Mouse (Mus musculus): ENCODE measurements around the gene Lim2. TPM values are rescaled to one million over a fixed set of nuclear protein-coding genes. Genes with fewer than 3 reads are reported as not detected.
"Not testable (repeated sequence)": the region's sequence is repeated elsewhere in the genome, so short reads cannot be mapped to it uniquely, and the experiment has no call there.

The Lim2 gene
- 1.4 and 9.3 TPM in 2 replicates for polyA plus RNA-seq (2012; ENCODE audit: insufficient read depth, low replicate concordance)

DNA sequence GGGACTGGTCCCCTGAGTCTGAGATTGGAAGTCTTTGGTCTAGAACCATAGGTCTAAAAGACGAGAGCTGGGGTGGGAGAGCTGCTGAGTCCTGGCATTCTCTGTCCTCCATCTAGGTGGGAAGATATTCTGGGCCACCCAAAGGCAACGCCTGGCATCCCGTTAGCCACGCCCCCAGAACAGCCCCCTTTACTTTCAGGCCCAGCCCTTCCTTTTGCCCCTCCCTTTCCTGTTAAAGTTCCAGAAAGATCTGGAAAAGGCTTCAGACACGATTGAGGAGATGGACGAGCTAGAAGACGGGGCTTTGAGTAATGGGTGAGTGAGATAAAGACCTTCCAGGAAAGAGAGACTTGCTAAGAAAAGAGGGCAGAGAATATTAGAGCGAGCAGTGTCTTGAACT is at the start of gene Lim2:
TSS of gene Lim2 (plus strand) at position 265 of the 400 bp plus-strand sequence.
- Histone ChIP-seq H3K27me3 (replicated peaks) (no peaks in the 10 kb centered on the region), H3K36me3 (replicated peaks; ENCODE audit: low read length) (peaks cover 5% of the 10 kb centered on the region), H3K4me3 (replicated peaks) (peak within 1 kb of the TSS; percentile 78), H3K9me3 (peaks cover 5% of the 10 kb centered on the region; the same call in 1 of the 2 replicates), H3K4me1 (peaks cover 59% of the 10 kb centered on the region)
- TF ChIP-seq FLI1 (IDR thresholded peaks at IDR 0.05; ENCODE audit: low read length): no peak
- no peak for TF ChIP-seq GATA1 (IDR thresholded peaks at IDR 0.05; ENCODE audit: borderline replicate concordance, low read length)

- Histone ChIP-seq H3K27me3 (replicated peaks) (no peaks in the 10 kb centered on the region), H3K36me3 (replicated peaks; ENCODE audit: low read length) (peaks cover 2% of the 10 kb centered on the region), H3K9me3 (peaks cover 4% of the 10 kb centered on the region; the same call in 1 of the 2 replicates), H3K4me3 (replicated peaks) (no peak overlapping the region), H3K4me1 (peaks cover 26% of the 10 kb centered on the region)
- no peak for TF ChIP-seq FLI1 (IDR thresholded peaks at IDR 0.05; ENCODE audit: low read length)
- no peak for TF ChIP-seq GATA1 (IDR thresholded peaks at IDR 0.05; ENCODE audit: borderline replicate concordance, low read length)
Observed at GRCm38 (mm10) chr7:43378226-43378625, 49.2 kb upstream of the Lim2 start.

DNA sequence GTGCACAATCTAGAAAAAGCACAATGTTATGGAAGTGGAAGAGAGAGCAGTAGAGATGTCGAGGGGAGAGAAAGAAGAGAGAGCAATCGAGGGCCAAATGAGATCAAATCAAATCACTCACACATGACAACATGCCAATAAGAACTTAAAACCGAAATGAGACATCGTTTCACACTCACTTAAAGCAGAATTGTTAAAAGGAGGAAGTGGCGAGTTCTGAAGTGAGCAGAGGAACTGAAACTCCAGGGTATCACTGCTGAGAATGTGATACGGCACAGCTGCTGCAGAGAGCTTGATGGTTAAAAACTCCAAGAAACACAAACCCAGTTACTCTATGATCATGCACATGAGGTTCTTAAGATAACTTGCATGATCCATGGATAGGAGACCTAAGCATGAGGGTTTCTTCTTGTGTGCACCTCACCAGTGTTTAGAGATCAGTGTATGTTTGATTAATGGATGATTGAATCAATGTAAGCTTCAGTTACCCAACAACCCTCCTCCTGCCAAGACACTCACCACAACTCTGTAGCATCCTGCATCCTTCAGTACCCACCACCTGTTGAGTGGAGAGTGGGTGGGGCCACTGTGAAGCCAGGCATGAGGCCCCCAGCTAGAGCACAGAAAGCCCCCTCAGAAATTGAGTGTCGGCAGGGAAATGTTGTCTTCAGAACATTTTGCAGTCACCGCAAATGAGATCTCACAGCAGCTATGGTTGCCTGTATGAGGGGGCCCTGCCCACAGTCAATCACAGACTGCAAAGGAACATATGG is 34.9 kb upstream of the Lim2 start:
- H3K4me1 ChIP-seq: peaks cover 14% of the 10 kb centered on the region
- no peak overlapping the region for H3K4me3 ChIP-seq (replicated peaks)
- TF ChIP-seq GATA1 (IDR thresholded peaks at IDR 0.05; ENCODE audit: borderline replicate concordance, low read length): no peak
- TF ChIP-seq FLI1 (IDR thresholded peaks at IDR 0.05; ENCODE audit: low read length): no peak
- H3K36me3 ChIP-seq (replicated peaks; ENCODE audit: low read length): no peaks in the 10 kb centered on the region
- peaks cover 2% of the 10 kb centered on the region for H3K27me3 ChIP-seq (replicated peaks)
- no peaks in the 10 kb centered on the region; the same call in 1 of the 2 replicates for H3K9me3 ChIP-seq

GRCm38 (mm10) chr7:43399501-43399900 is 28.0 kb upstream of the Lim2 start:
- no peak overlapping the region for H3K4me3 ChIP-seq (replicated peaks)
- no peaks in the 10 kb centered on the region for H3K36me3 ChIP-seq (replicated peaks; ENCODE audit: low read length)
- TF ChIP-seq GATA1 (IDR thresholded peaks at IDR 0.05; ENCODE audit: borderline replicate concordance, low read length): no peak
- TF ChIP-seq FLI1 (IDR thresholded peaks at IDR 0.05; ENCODE audit: low read length): no peak

GRCm38 (mm10) chr7:43402718-43403117 is 24.8 kb upstream of the Lim2 start:
- Histone ChIP-seq H3K36me3 (replicated peaks; ENCODE audit: low read length) (no peaks in the 10 kb centered on the region), H3K4me3 (replicated peaks) (no peak overlapping the region), H3K9me3 (no peaks in the 10 kb centered on the region; the same call in 1 of the 2 replicates), H3K4me1 (peaks cover 13% of the 10 kb centered on the region), H3K27me3 (replicated peaks) (no peaks in the 10 kb centered on the region)
- TF ChIP-seq FLI1 (IDR thresholded peaks at IDR 0.05; ENCODE audit: low read length) (no peak), GATA1 (IDR thresholded peaks at IDR 0.05; ENCODE audit: borderline replicate concordance, low read length) (no peak)

More at GRCm38 (mm10) chr7:43399501-43399900, 28.0 kb upstream of the Lim2 start:
- peaks cover 2% of the 10 kb centered on the region for H3K27me3 ChIP-seq (replicated peaks)
- no peaks in the 10 kb centered on the region; the same call in 1 of the 2 replicates for H3K9me3 ChIP-seq
- peaks cover 14% of the 10 kb centered on the region; the same call in 1 of the 2 replicates for H3K4me1 ChIP-seq

DNA sequence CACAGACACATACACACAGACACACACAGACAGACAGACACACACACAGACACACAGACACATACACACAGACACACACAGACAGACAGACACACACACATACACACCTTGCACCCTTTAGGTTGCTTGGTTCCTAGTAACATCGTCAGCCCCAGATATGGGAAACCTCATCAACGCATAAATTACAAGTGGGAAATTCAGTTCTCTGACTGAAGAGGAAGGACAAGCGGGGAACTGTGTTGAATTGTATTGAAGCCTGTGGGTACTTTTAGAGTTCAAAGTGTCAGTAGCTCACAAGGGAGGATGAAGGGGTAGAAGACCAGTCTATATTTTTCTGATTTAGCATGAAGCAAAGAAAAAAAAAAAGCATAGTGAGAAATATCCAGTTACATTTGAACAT is 19.9 kb upstream of the Lim2 start:
- peaks cover 36% of the 10 kb centered on the region for H3K4me1 ChIP-seq
- peaks cover 15% of the 10 kb centered on the region for H3K27me3 ChIP-seq (replicated peaks)
- H3K36me3 ChIP-seq (replicated peaks; ENCODE audit: low read length): no peaks in the 10 kb centered on the region
- H3K9me3 ChIP-seq: no peaks in the 10 kb centered on the region; the same call in 1 of the 2 replicates
- no peak overlapping the region for H3K4me3 ChIP-seq (replicated peaks)
- TF ChIP-seq GATA1 (IDR thresholded peaks at IDR 0.05; ENCODE audit: borderline replicate concordance, low read length) (no peak), FLI1 (IDR thresholded peaks at IDR 0.05; ENCODE audit: low read length) (no peak)

DNA sequence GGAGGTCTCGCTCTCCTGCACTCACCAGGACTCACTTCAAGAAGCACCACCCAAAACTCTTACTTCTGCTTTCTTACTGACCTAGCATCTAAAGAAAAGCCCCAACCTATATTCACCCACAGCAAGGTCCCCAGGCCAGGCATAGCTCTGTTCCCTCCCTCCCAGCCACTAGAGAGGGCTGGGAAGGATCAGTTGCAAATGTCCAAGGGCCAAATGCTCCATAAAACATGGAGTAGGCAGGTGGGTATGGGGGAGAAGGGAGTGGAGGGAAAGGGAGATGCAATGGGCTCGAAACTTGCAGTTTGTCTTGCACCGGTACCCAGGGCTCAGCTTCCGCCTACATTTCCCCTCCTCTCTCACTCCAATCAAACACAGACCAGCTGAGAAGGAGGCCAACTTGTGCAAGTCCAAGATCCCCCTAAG is 19.3 kb upstream of the Lim2 start, which contains the start of gene Siglecg:
TSS of gene Siglecg (plus strand) at position 74 of the 423 bp plus-strand sequence.
- Histone ChIP-seq H3K9me3 (no peaks in the 10 kb centered on the region; the same call in 1 of the 2 replicates), H3K4me3 (replicated peaks) (peak within 1 kb of the TSS; percentile 64), H3K4me1 (peaks cover 36% of the 10 kb centered on the region)

GRCm38 (mm10) chr7:43409084-43409483 is 18.4 kb upstream of the Lim2 start:
- Histone ChIP-seq H3K4me1 (peaks cover 43% of the 10 kb centered on the region), H3K36me3 (replicated peaks; ENCODE audit: low read length) (no peaks in the 10 kb centered on the region), H3K4me3 (replicated peaks) (no peak overlapping the region), H3K9me3 (no peaks in the 10 kb centered on the region; the same call in 1 of the 2 replicates), H3K27me3 (replicated peaks) (peaks cover 15% of the 10 kb centered on the region)
- TF ChIP-seq GATA1 (IDR thresholded peaks at IDR 0.05; ENCODE audit: borderline replicate concordance, low read length): no peak
- no peak for TF ChIP-seq FLI1 (IDR thresholded peaks at IDR 0.05; ENCODE audit: low read length)

More for the DNA sequence above, 19.3 kb upstream of the Lim2 start, which contains the start of gene Siglecg:
- Histone ChIP-seq H3K27me3 (replicated peaks) (peaks cover 15% of the 10 kb centered on the region), H3K36me3 (replicated peaks; ENCODE audit: low read length) (no peaks in the 10 kb centered on the region)
- no peak for TF ChIP-seq FLI1 (IDR thresholded peaks at IDR 0.05; ENCODE audit: low read length)
- no peak for TF ChIP-seq GATA1 (IDR thresholded peaks at IDR 0.05; ENCODE audit: borderline replicate concordance, low read length)

DNA sequence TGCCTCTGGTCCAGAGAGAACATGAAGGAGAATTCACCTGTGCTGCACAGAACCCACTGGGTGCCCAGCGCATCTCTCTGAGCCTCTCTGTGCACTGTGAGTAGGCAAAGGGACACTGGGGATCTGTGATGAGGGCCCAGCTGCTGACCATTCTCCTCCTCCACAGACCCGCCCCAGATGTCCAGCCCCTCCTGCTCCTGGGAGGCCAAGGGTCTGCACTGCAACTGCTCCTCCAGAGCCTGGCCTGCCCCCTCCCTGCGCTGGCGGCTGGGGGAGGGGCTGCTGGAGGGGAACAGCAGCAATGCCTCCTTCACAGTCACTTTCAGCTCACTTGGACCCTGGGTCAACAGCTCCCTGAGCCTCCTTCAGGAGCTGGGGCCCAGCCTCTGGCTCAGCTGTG is 15.7 kb upstream of the Lim2 start:
- H3K36me3 ChIP-seq (replicated peaks; ENCODE audit: low read length); H3K4me3 ChIP-seq (replicated peaks); H3K9me3 ChIP-seq: not testable (repeated sequence)
- H3K27me3 ChIP-seq (replicated peaks): peaks cover 15% of the 10 kb centered on the region
- H3K4me1 ChIP-seq: peaks cover 55% of the 10 kb centered on the region

GRCm38 (mm10) chr7:43417298-43417697 is 10.2 kb upstream of the Lim2 start:
- H3K4me1 ChIP-seq: peaks cover 31% of the 10 kb centered on the region
- no peak overlapping the region for H3K4me3 ChIP-seq (replicated peaks)
- peaks cover 8% of the 10 kb centered on the region for H3K9me3 ChIP-seq
- TF ChIP-seq FLI1 (IDR thresholded peaks at IDR 0.05; ENCODE audit: low read length): no peak
- no peak for TF ChIP-seq GATA1 (IDR thresholded peaks at IDR 0.05; ENCODE audit: borderline replicate concordance, low read length)
- H3K27me3 ChIP-seq (replicated peaks): no peaks in the 10 kb centered on the region
- no peaks in the 10 kb centered on the region for H3K36me3 ChIP-seq (replicated peaks; ENCODE audit: low read length)
